Mouse (Mus musculus): ENCODE data around the gene Nek7. TPM values are rescaled to one million over a fixed set of nuclear protein-coding genes. Genes with fewer than 3 reads are reported as not detected.

Nek7 gene
- polyA plus RNA-seq, 1 experiment from 2014 or later, result 39.0 TPM

GRCm38 (mm10) chr1:138617279-138618011 lies 2.5 kb downstream of the Nek7 start:
- no peak for ATAC-seq (ENCODE audit: insufficient number of reproducible peaks, low FRiP score, low TSS enrichment, low read depth)

GRCm38 (mm10) chr1:138615388-138615787 lies 4.6 kb downstream of the Nek7 start:
- H3K36me3 ChIP-seq (ENCODE audit: control insufficient read depth, insufficient read depth, low read length), result no peaks in the 10 kb centered on the region
- no peak overlapping the region for H3K4me2 ChIP-seq (ENCODE audit: low read depth, severe bottlenecking)
- H3K27me3 ChIP-seq (ENCODE audit: control insufficient read depth, insufficient read depth, low read length), result no peaks in the 10 kb centered on the region
- 0 out of 2 replicates have a peak, but pooled peaks cover 9% of the 10 kb centered on the region for H3K4me1 ChIP-seq (ENCODE audit: control insufficient read depth, insufficient read depth, low read length)
- 73% methylated on average over 3 of the region's 3 CpGs for WGBS
- no peak overlapping the region for H3K27ac ChIP-seq (replicated peaks; ENCODE audit: low read depth, low read length)
- ATAC-seq (ENCODE audit: insufficient number of reproducible peaks, low FRiP score, low TSS enrichment, low read depth) (no peak), DNase-seq (ENCODE audit: low spot score) (no peak)
- H3K9ac ChIP-seq (ENCODE audit: low read length), result no peak overlapping the region
- no peaks in the 10 kb centered on the region for H3K9me3 ChIP-seq (ENCODE audit: control insufficient read depth, low read length)
- H3K4me3 ChIP-seq (ENCODE audit: low read depth, low read length), result no peak overlapping the region

More at GRCm38 (mm10) chr1:138617279-138618011, 2.5 kb downstream of the Nek7 start:
- Histone ChIP-seq H3K36me3 (ENCODE audit: control insufficient read depth, insufficient read depth, low read length) (no peaks in the 10 kb centered on the region), H3K4me2 (ENCODE audit: low read depth, severe bottlenecking) (peak overlapping the region; percentile 75), H3K27ac (replicated peaks; ENCODE audit: low read depth, low read length) (peak overlapping the region; percentile 47; the same call in 1 of the 2 replicates), H3K9me3 (ENCODE audit: control insufficient read depth, low read length) (no peaks in the 10 kb centered on the region), H3K27me3 (ENCODE audit: control insufficient read depth, insufficient read depth, low read length) (no peaks in the 10 kb centered on the region), H3K4me1 (ENCODE audit: control insufficient read depth, insufficient read depth, low read length) (0 out of 2 replicates have a peak, but pooled peaks cover 10% of the 10 kb centered on the region), H3K4me3 (ENCODE audit: low read depth, low read length) (peak overlapping the region; percentile 94), H3K9ac (ENCODE audit: low read length) (peak overlapping the region; percentile 50)
- WGBS, result 21% methylated on average over 17 of the region's 17 CpGs
- no peak for DNase-seq (ENCODE audit: low spot score)

- no peak overlapping the region for H3K27ac ChIP-seq (replicated peaks; ENCODE audit: low read depth, low read length)
- H3K9ac ChIP-seq (ENCODE audit: low read length), result no peak overlapping the region; the same call in 1 of the 2 replicates
- H3K4me3 ChIP-seq (ENCODE audit: low read depth, low read length), result no peak overlapping the region
- WGBS, result 73% methylated on average over 6 of the region's 6 CpGs
- H3K27me3 ChIP-seq (ENCODE audit: control insufficient read depth, insufficient read depth, low read length), result no peaks in the 10 kb centered on the region
- H3K36me3 ChIP-seq (ENCODE audit: control insufficient read depth, insufficient read depth, low read length), result no peaks in the 10 kb centered on the region
- ATAC-seq (ENCODE audit: insufficient number of reproducible peaks, low FRiP score, low TSS enrichment, low read depth) (no peak), DNase-seq (ENCODE audit: low spot score) (no peak)
- H3K4me1 ChIP-seq (ENCODE audit: control insufficient read depth, insufficient read depth, low read length), result 0 out of 2 replicates have a peak, but pooled peaks cover 7% of the 10 kb centered on the region
- H3K9me3 ChIP-seq (ENCODE audit: control insufficient read depth, low read length), result no peaks in the 10 kb centered on the region
- H3K4me2 ChIP-seq (ENCODE audit: low read depth, severe bottlenecking), result no peak overlapping the region
Measured at GRCm38 (mm10) chr1:138614552-138615287, 5.2 kb downstream of the Nek7 start.

DNA sequence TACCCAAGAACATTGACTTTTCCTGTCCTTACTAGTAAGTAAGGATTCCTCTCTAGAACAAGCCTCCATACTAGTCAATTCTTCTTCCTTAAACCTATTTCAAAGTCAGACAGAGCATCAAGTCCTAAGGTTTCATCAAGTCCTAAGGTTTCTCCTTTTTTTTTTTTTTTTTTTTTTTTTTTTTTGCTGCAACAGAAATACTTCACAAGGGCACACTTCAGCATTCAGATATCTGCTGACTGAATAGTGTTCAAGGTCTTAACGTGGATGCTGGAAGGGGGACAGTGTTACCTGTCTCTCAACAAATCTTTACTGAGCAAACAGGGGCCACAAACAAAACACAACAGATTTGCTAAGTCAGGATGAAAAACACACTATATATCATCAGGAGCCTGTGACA lies 7.8 kb downstream of the Nek7 start:
- Histone ChIP-seq H3K36me3 (ENCODE audit: control insufficient read depth, insufficient read depth, low read length) (no peaks in the 10 kb centered on the region), H3K4me1 (ENCODE audit: control insufficient read depth, insufficient read depth, low read length) (0 out of 2 replicates have a peak, but pooled peaks cover 4% of the 10 kb centered on the region), H3K4me2 (ENCODE audit: low read depth, severe bottlenecking) (no peak overlapping the region), H3K9me3 (ENCODE audit: control insufficient read depth, low read length) (no peaks in the 10 kb centered on the region), H3K9ac (ENCODE audit: low read length) (no peak overlapping the region), H3K4me3 (ENCODE audit: low read depth, low read length) (no peak overlapping the region), H3K27ac (replicated peaks; ENCODE audit: low read depth, low read length) (no peak overlapping the region), H3K27me3 (ENCODE audit: control insufficient read depth, insufficient read depth, low read length) (no peaks in the 10 kb centered on the region)
- 93% methylated on average over 1 of the region's 1 CpGs for WGBS
- DNase-seq (ENCODE audit: low spot score) (no peak), ATAC-seq (ENCODE audit: insufficient number of reproducible peaks, low FRiP score, low TSS enrichment, low read depth) (no peak)

DNA sequence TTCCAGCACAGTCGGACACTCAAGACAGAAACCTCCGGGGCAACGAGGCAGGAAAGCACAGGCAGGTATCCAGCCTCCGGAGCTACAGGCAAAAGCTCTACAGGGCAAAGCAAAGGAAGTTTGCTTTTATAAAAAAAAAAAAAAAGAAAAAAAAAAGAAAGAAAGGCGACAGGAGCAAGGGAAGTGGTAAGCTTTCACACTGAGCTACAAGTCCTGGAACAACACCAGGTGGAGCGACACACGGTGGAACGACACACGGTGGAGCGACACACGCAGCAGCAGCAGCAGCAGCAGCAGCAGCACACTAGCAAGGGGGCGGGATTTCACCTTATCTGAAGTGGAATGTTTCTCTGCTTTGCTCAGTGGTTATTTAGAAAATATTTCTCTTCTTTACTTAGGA lies 10.8 kb downstream of the Nek7 start:
- H3K9me3 ChIP-seq (ENCODE audit: control insufficient read depth, low read length), result no peaks in the 10 kb centered on the region
- 88% methylated on average over 12 of the region's 12 CpGs for WGBS
- no peak for ATAC-seq (ENCODE audit: insufficient number of reproducible peaks, low FRiP score, low TSS enrichment, low read depth)

GRCm38 (mm10) chr1:138608336-138608735 lies 11.6 kb downstream of the Nek7 start:
- Histone ChIP-seq H3K27ac (replicated peaks; ENCODE audit: low read depth, low read length) (no peak overlapping the region), H3K4me3 (ENCODE audit: low read depth, low read length) (no peak overlapping the region), H3K9me3 (ENCODE audit: control insufficient read depth, low read length) (no peaks in the 10 kb centered on the region), H3K27me3 (ENCODE audit: control insufficient read depth, insufficient read depth, low read length) (no peaks in the 10 kb centered on the region), H3K36me3 (ENCODE audit: control insufficient read depth, insufficient read depth, low read length) (no peaks in the 10 kb centered on the region), H3K4me2 (ENCODE audit: low read depth, severe bottlenecking) (no peak overlapping the region), H3K4me1 (ENCODE audit: control insufficient read depth, insufficient read depth, low read length) (no peaks in the 10 kb centered on the region), H3K9ac (ENCODE audit: low read length) (no peak overlapping the region)
- ATAC-seq (ENCODE audit: insufficient number of reproducible peaks, low FRiP score, low TSS enrichment, low read depth) (no peak), DNase-seq (ENCODE audit: low spot score) (no peak)
- WGBS, result 98% methylated on average over 7 of the region's 7 CpGs

More for the DNA sequence above, 10.8 kb downstream of the Nek7 start:
- no peak overlapping the region for H3K4me3 ChIP-seq (ENCODE audit: low read depth, low read length)
- no peaks in the 10 kb centered on the region for H3K27me3 ChIP-seq (ENCODE audit: control insufficient read depth, insufficient read depth, low read length)
- H3K36me3 ChIP-seq (ENCODE audit: control insufficient read depth, insufficient read depth, low read length), result no peaks in the 10 kb centered on the region
- H3K4me2 ChIP-seq (ENCODE audit: low read depth, severe bottlenecking), result no peak overlapping the region
- no peak overlapping the region for H3K9ac ChIP-seq (ENCODE audit: low read length)
- no peak for DNase-seq (ENCODE audit: low spot score)
- H3K27ac ChIP-seq (replicated peaks; ENCODE audit: low read depth, low read length), result no peak overlapping the region
- H3K4me1 ChIP-seq (ENCODE audit: control insufficient read depth, insufficient read depth, low read length), result no peaks in the 10 kb centered on the region

GRCm38 (mm10) chr1:138607862-138608261 lies 12.1 kb downstream of the Nek7 start:
- Histone ChIP-seq H3K27me3 (ENCODE audit: control insufficient read depth, insufficient read depth, low read length) (no peaks in the 10 kb centered on the region), H3K4me3 (ENCODE audit: low read depth, low read length) (no peak overlapping the region), H3K36me3 (ENCODE audit: control insufficient read depth, insufficient read depth, low read length) (no peaks in the 10 kb centered on the region), H3K4me1 (ENCODE audit: control insufficient read depth, insufficient read depth, low read length) (no peaks in the 10 kb centered on the region), H3K9ac (ENCODE audit: low read length) (no peak overlapping the region), H3K9me3 (ENCODE audit: control insufficient read depth, low read length) (no peaks in the 10 kb centered on the region), H3K4me2 (ENCODE audit: low read depth, severe bottlenecking) (no peak overlapping the region), H3K27ac (replicated peaks; ENCODE audit: low read depth, low read length) (no peak overlapping the region)
- 89% methylated on average over 7 of the region's 7 CpGs for WGBS
- no peak for DNase-seq (ENCODE audit: low spot score)
- no peak for ATAC-seq (ENCODE audit: insufficient number of reproducible peaks, low FRiP score, low TSS enrichment, low read depth)

- WGBS, result 75% methylated on average over 8 of the region's 8 CpGs
- no peak overlapping the region for H3K4me3 ChIP-seq (ENCODE audit: low read depth, low read length)
- DNase-seq (ENCODE audit: low spot score), result no peak
- H3K9me3 ChIP-seq (ENCODE audit: control insufficient read depth, low read length), result no peaks in the 10 kb centered on the region
- H3K9ac ChIP-seq (ENCODE audit: low read length), result no peak overlapping the region
- no peaks in the 10 kb centered on the region for H3K27me3 ChIP-seq (ENCODE audit: control insufficient read depth, insufficient read depth, low read length)
- H3K4me1 ChIP-seq (ENCODE audit: control insufficient read depth, insufficient read depth, low read length), result no peaks in the 10 kb centered on the region
- no peak overlapping the region for H3K4me2 ChIP-seq (ENCODE audit: low read depth, severe bottlenecking)
- no peak overlapping the region for H3K27ac ChIP-seq (replicated peaks; ENCODE audit: low read depth, low read length)
- no peaks in the 10 kb centered on the region for H3K36me3 ChIP-seq (ENCODE audit: control insufficient read depth, insufficient read depth, low read length)
- ATAC-seq (ENCODE audit: insufficient number of reproducible peaks, low FRiP score, low TSS enrichment, low read depth), result no peak
Measured at GRCm38 (mm10) chr1:138606771-138607170, 13.2 kb downstream of the Nek7 start.

Measured in limb, embryonic 11.5 days (tissue).